In the genomic region with DNA sequence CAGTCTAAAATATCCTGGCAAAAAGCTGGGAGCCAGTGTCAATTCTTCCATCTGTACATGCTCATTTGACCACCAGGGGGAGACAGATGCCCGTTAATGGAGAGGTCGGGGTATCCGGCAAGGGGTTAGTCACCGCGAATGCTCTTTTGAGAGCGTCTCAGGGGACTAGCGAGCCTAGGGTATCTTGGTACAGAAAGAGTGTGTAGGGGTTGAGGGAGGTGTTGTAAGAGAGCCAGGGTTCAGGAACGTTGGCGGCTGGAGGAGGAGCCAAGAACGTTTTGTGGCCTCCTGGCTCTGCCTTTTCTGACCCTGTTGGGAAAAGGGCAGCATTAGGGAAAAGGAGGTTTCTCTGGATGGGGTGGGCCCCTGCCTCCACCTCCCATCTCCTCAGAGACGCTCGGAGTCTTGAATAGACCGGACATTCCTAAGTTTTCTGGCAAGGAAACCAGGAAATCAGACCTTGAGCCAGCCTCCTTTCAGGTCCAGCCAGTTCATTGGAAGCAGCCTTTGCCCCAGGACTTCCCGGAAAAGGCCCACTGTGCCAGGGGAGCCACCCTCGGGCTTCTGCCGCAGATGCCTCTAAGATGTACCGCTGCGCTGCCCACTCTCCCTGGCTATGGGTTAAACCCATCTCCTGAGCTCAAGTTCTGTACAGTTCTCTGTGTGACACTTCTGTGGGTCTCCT, we compare ENCODE assay signal across 8 mouse cellular contexts. TPM values are rescaled to one million over a fixed set of nuclear protein-coding genes. Genes with fewer than 3 reads are reported as not detected.
DNase-seq lines count a peak whose midpoint lies in the region; ATAC-seq and TF ChIP-seq lines count a peak whose summit lies in the region.

No protein-coding gene starts in this region.

- peak; percentile 96 for TF ChIP-seq CTCF in lung, postnatal 0 days (IDR thresholded peaks at IDR 0.05)

- H3K4me3 ChIP-seq in hindbrain, embryonic 11.5 days (ENCODE audit: low read depth, low read length) = no peak overlapping the region
- peak overlapping the region; percentile 24 for H3K4me3 ChIP-seq in lung, postnatal 0 days (ENCODE audit: low read depth, low read length)

- no peaks in the 10 kb centered on the region for H3K27me3 ChIP-seq in hindbrain, embryonic 11.5 days (ENCODE audit: control insufficient read depth, insufficient read depth, low read length)
- no peaks in the 10 kb centered on the region for H3K27me3 ChIP-seq in lung, postnatal 0 days (replicated peaks; ENCODE audit: insufficient read depth, low read length)

- peak; percentile 85 for DNase-seq in Muller cell, postnatal 12 days (ENCODE audit: inconsistent ontology term)
- DNase-seq in cerebellum, adult 9-11 months = peak; percentile 89
- DNase-seq in frontal cortex, postnatal 10 days (ENCODE audit: low spot score in 2 of 2) = peak; percentile 69 to 84
- DNase-seq in hindbrain, embryonic 11.5 days (ENCODE audit: low spot score) = peak; percentile 94
- DNase-seq in layer of hippocampus, adult 9-11 months = peak; percentile 81
- DNase-seq in lung, postnatal 0 days (ENCODE audit: low spot score) = peak; percentile 92
- DNase-seq in ovary, postnatal 10 days (ENCODE audit: low spot score) = peak; percentile 75
- DNase-seq in thymus, postnatal 14 days = peak; percentile 92

- peak; percentile 84 for ATAC-seq in hindbrain, embryonic 11.5 days (ENCODE audit: low FRiP score)
- peak; percentile 91 for ATAC-seq in lung, postnatal 0 days

- peak overlapping the region; percentile 24; the same call in 1 of the 2 replicates for H3K4me2 ChIP-seq in hindbrain, embryonic 11.5 days (replicated peaks; ENCODE audit: low read depth, low read length)
- H3K4me2 ChIP-seq in lung, postnatal 0 days (replicated peaks; ENCODE audit: low read depth, low read length) = peak overlapping the region; percentile 60

- no peaks in the 10 kb centered on the region for H3K9me3 ChIP-seq in hindbrain, embryonic 11.5 days (ENCODE audit: control insufficient read depth, low read length)
- H3K9me3 ChIP-seq in lung, postnatal 0 days (ENCODE audit: low read length) = no peaks in the 10 kb centered on the region

- peak overlapping the region; percentile 24; the same call in 1 of the 2 replicates for H3K9ac ChIP-seq in hindbrain, embryonic 11.5 days (ENCODE audit: low read depth, low read length)
- peak overlapping the region; percentile 19; the same call in 1 of the 2 replicates for H3K9ac ChIP-seq in lung, postnatal 0 days (replicated peaks; ENCODE audit: low read depth)

- TF ChIP-seq EP300 in lung, postnatal 0 days (IDR thresholded peaks at IDR 0.05) = peak; percentile 57

- WGBS in hindbrain, embryonic 11.5 days = 14% methylated on average over 18 of the region's 18 CpGs
- WGBS in lung, postnatal 0 days = 4% methylated on average over 18 of the region's 18 CpGs

- no peaks in the 10 kb centered on the region for H3K4me1 ChIP-seq in hindbrain, embryonic 11.5 days (replicated peaks; ENCODE audit: control insufficient read depth, insufficient read depth, low read length)
- H3K4me1 ChIP-seq in lung, postnatal 0 days (ENCODE audit: insufficient read depth, low read depth, low read length) = 0 out of 2 replicates have a peak, but pooled peaks cover 3% of the 10 kb centered on the region

- H3K27ac ChIP-seq in hindbrain, embryonic 11.5 days (ENCODE audit: low read depth, low read length) = no peak overlapping the region
- H3K27ac ChIP-seq in lung, postnatal 0 days (ENCODE audit: low read length) = peak overlapping the region; percentile 75; the same call in 1 of the 2 replicates

- H3K36me3 ChIP-seq in hindbrain, embryonic 11.5 days (ENCODE audit: control insufficient read depth, insufficient read depth, low read length) = peaks cover 6% of the 10 kb centered on the region; the same call in 1 of the 2 replicates
- H3K36me3 ChIP-seq in lung, postnatal 0 days (ENCODE audit: insufficient read depth, low read length) = peaks cover 6% of the 10 kb centered on the region; the same call in 1 of the 2 replicates

RNA-seq across cellular contexts. Expression of a gene that starts 24.7 kb away (rescaled TPM):
- polyA plus RNA-seq in hindbrain, embryonic 11.5 days (2014; fragmentation: Nextera tagmentation; extraction: Ambion mirVana) = 191 and 228 TPM in 2 replicates
- 98.6 and 112 TPM in 2 replicates for polyA plus RNA-seq in lung, postnatal 0 days (2015; fragmentation: Nextera tagmentation; extraction: Ambion mirVana)

RNA-seq across cellular contexts. Expression of a gene that starts 28.9 kb away (rescaled TPM):
- 54.6 and 65.5 TPM in 2 replicates for polyA plus RNA-seq in hindbrain, embryonic 11.5 days (2014; fragmentation: Nextera tagmentation; extraction: Ambion mirVana)
- polyA plus RNA-seq in lung, postnatal 0 days (2015; fragmentation: Nextera tagmentation; extraction: Ambion mirVana) = 27.2 and 33.3 TPM in 2 replicates

RNA-seq across cellular contexts. Expression of a gene that starts 34.9 kb away (rescaled TPM):
- 17.8 and 39.1 TPM in 2 replicates for polyA plus RNA-seq in hindbrain, embryonic 11.5 days (2014; fragmentation: Nextera tagmentation; extraction: Ambion mirVana)
- 95.9 and 97.9 TPM in 2 replicates for polyA plus RNA-seq in lung, postnatal 0 days (2015; fragmentation: Nextera tagmentation; extraction: Ambion mirVana)

RNA-seq across cellular contexts. Expression of a gene that starts 59.4 kb away (rescaled TPM):
- 15.6 and 17.4 TPM in 2 replicates for polyA plus RNA-seq in hindbrain, embryonic 11.5 days (2014; fragmentation: Nextera tagmentation; extraction: Ambion mirVana)
- 1.4 and 1.9 TPM in 2 replicates for polyA plus RNA-seq in lung, postnatal 0 days (2015; fragmentation: Nextera tagmentation; extraction: Ambion mirVana)
